Mouse (Mus musculus) spleen, postnatal 36 days (tissue): ENCODE data around the gene Prss3.
"Not testable (repeated sequence)": the region's sequence is repeated elsewhere in the genome, so short reads cannot be mapped to it uniquely, and the experiment has no call there.

Experiments
- DNase-seq, 2 experiments: peaks; one replicate each; pipeline ENCODE4 v3.0.0; 2022; ENCODE audit warnings: low spot score in 2 of 2, mixed read lengths in 1 of 2

Prss3 gene

DNA sequence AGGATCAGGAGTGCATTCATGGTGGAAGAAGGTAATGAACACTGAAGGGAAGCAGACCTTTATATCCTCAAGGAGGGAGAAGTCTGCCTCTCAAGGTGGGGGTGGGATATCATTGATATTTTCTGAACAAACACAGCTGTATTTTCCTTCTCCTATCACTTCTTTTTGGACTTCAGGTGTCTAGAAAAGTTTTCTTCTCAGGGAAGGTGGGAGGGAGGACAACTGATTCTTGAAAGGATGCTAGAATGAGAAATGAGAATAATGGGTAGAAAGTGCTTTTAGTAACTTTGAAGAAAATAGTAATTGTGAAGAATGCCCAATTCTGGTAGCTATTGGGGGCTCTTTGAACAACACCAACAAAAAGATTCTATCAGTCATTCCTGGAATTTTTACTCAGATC is at the start of gene Prss3:
Prss3 (minus strand) TSS at position 101 of the 400 bp plus-strand sequence.
- DNase-seq = not testable (repeated sequence)

DNA sequence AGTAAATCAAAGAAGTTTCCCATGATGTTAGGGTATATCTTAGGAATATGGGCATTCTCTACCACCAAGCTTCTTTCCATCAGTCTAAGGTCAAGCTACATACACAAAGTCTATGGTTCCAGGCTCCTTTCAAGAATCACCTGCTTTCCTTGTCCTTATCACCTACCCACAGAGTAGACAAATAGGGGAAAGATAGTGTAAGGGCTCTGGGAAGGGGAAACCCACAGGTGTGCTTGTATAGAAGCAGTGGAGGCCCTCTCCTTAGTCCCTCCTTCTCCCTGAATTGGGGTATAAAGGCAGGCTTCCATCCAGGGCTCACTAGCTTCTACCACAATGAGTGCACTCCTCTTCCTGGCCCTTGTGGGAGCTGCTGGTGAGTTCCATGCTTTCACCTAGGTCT is 14.6 kb upstream of the Prss3 start, which contains the start of gene Gm5771:
Gm5771 (plus strand) TSS at position 301 of the 400 bp plus-strand sequence.
- DNase-seq = not testable (repeated sequence)

DNA sequence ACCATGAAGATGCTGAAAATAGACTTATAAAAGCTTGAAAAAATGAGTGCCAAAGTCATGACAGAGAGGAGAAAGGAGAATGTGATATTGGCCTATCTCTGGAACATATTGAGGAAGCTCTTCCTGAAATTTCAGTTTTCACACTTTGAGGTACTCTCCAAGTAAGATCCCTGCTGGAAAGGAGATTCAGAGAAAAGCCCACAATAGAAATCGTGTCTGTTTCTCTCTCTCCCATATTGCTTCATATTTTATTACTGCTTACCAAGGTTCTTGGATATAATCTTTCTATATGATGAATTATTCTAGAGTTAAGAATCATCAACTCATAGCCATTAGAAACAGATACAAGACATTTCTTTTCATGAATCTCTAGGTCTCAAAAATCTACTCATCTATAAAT is 14.2 kb upstream of the Prss3 start:
- not testable (repeated sequence) for DNase-seq

DNA sequence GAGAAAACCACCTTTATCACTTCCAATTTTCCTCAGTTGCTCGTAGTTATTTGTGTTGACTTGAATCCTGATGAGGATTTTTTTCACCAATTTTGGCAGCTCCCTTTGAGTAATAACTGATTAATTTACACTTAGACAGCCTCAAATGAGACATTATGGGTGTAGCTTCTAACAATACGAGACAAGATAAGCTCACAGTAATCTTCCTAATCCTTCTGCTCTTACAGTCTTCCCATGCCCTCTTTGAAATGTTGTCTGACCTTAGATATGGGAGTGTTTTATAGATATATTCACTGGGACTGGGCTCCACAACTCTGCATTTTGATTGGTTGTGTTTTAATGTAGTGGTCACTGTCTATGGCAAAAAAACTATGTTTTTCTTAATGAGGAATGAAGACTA is 9.3 kb upstream of the Prss3 start:
- DNase-seq = no peak

DNA sequence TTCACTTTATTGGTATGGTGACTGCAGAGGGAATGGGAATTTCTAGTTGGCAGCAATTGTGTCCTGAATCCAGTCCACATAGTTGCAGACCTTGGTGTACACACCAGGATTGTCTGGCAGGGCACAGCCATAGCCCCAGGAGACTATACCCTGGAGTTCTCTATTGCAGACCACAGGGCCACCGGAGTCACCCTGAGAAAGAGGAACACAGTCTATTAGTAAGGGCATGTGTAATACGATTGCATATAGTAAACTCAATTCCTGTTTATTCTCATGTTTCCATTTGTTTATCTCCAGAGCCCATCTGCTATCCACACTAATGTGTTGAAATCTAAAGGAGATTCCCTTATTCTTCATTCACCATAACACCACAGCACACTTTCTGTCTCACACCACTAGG is 3.7 kb downstream of the Prss3 start:
- DNase-seq = not testable (repeated sequence)

DNA sequence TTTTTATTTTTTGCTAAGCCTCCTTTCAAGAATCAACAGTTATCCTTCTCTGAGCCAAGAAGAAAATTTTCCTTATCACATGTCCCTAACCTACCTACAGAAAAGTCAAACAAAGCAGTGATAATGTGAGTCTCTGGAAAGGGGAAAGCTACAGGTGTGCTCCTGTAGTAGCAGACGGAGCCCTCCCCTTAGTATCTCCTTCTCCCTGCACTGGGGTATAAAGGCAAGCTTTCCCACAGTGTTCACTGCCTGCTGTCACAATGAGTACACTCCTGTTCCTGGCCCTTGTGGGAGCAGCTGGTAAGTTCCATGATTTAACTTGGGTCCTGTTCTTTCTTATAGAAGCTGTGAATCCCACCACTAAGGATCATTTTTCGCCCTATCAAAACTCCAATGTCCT is 23.5 kb downstream of the Prss3 start, which contains the start of gene Try10:
Try10 (plus strand) TSS at position 174 of the 400 bp plus-strand sequence.
- no peak for DNase-seq
